Mouse (Mus musculus): ENCODE results near the gene Dgkh. TPM values are rescaled to one million over a fixed set of nuclear protein-coding genes. Genes with fewer than 3 reads are reported as not detected.

Gene Dgkh
- polyA plus RNA-seq, 1 experiment from 2014 or later: 2.8 TPM

DNA sequence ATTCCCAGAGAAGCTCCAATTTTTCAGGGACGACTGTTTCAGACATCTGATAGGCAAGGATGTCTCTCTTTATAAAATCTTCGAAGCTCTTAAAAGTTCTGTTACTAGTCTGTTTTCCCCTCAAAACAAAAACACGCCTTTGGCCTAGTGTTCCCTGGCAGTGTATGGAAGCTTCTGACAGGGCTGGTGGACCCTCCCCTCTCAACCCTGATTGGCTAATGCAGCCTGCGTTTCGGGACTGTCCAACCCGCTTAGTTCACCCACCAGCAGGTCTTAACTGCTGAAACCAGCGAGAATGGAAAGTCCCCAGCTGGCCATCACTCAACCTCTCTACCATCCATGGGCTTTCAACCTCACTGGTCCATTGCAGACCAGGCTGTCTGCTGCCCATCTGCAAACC lies 91.3 kb downstream of the Dgkh start:
- Histone ChIP-seq H3K9ac (ENCODE audit: low read length) (no peak overlapping the region), H3K27me3 (ENCODE audit: control insufficient read depth, insufficient read depth, low read length) (no peaks in the 10 kb centered on the region), H3K36me3 (ENCODE audit: control insufficient read depth, insufficient read depth, low read length) (no peaks in the 10 kb centered on the region), H3K4me1 (ENCODE audit: control insufficient read depth in 2 of 2, insufficient read depth in 2 of 2, low read length in 2 of 2) (peaks cover 2 to 4% of the 10 kb centered on the region in 2 experiments; a peak in 2 of 4 replicates), H3K4me2 (ENCODE audit: low read length) (no peak overlapping the region), H3K27ac (replicated peaks in 1 of 2; ENCODE audit: control insufficient read depth in 1 of 2, insufficient read depth in 1 of 2, low read depth in 2 of 2, low read length in 2 of 2) (no peak overlapping the region), H3K4me3 (ENCODE audit: control insufficient read depth in 1 of 2, insufficient read depth in 1 of 2, low read depth in 1 of 2, low read length in 2 of 2) (no peak overlapping the region), H3K9me3 (ENCODE audit: control insufficient read depth, low read length) (no peaks in the 10 kb centered on the region)
- no peak for ATAC-seq (ENCODE audit: insufficient number of reproducible peaks, insufficient read depth, low FRiP score, low read depth)
- WGBS: 44% methylated on average over 7 of the region's 7 CpGs

DNA sequence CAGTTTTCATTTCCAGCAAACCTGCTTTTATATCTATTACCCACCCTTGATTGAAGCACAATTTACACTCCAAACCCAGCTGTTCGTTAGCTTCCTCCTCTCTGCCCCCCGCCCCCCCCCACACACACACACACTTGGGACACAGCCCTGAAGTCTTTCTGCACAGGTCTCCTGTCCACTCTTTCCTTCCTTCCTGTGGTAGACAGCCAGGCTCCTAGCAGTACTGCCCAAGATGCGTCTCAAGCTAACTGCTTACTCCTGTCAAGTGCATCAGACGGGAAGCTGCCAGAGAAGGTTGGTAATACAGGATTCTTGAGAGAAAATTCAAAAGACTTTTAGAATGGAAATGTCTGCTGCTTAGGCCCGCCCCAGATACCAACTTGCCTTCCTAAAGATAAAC lies 92.9 kb downstream of the Dgkh start:
- no peaks in the 10 kb centered on the region for H3K36me3 ChIP-seq (ENCODE audit: control insufficient read depth, insufficient read depth, low read length)
- no peaks in the 10 kb centered on the region for H3K27me3 ChIP-seq (ENCODE audit: control insufficient read depth, insufficient read depth, low read length)
- no peaks in the 10 kb centered on the region for H3K9me3 ChIP-seq (ENCODE audit: control insufficient read depth, low read length)
- H3K4me3 ChIP-seq (ENCODE audit: control insufficient read depth in 1 of 2, insufficient read depth in 1 of 2, low read depth in 1 of 2, low read length in 2 of 2): no peak overlapping the region
- 72% methylated on average over 5 of the region's 5 CpGs for WGBS
- no peak overlapping the region for H3K27ac ChIP-seq (replicated peaks in 1 of 2; ENCODE audit: control insufficient read depth in 1 of 2, insufficient read depth in 1 of 2, low read depth in 2 of 2, low read length in 2 of 2)
- no peak overlapping the region for H3K9ac ChIP-seq (ENCODE audit: low read length)
- no peak for ATAC-seq (ENCODE audit: insufficient number of reproducible peaks, insufficient read depth, low FRiP score, low read depth)
- H3K4me1 ChIP-seq (ENCODE audit: control insufficient read depth in 2 of 2, insufficient read depth in 2 of 2, low read length in 2 of 2): peaks cover 2 to 4% of the 10 kb centered on the region in 2 experiments; a peak in 2 of 4 replicates
- H3K4me2 ChIP-seq (ENCODE audit: low read length): no peak overlapping the region

DNA sequence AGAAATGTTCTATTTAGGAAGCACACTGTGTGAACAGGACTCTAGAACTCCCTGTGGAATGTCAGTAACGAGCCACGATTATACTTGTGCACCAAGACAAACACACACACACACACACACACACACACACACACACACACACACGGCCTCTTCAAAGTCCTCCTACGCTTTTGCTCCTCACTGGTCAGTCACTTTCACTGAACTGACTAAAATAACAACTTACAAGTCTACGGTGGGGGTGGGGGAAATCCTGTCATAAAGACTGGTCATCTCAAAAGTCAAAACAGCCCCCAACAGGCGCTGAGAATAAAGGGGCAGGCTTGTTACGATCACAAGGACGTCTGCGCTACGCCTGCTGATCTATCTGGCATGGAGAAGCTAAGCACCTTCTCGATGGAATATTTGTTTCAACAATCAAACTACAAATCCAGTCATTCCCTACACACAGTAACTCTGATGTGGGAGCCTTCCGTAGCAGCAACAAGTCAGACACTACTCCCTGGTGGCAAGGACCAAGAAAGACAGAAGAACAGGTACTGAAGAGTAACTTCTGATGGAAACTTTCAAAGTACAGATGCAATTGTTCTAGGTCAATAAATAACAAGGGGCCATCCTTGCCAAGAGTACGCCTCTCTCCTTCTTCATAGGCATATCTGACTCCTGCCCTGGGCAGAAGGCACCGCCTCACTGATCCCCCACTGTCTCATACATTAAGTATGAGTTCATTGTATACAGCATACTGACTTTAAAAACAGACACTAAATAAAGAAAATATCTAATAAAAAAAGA lies 96.8 kb downstream of the Dgkh start:
- 74% methylated on average over 14 of the region's 14 CpGs for WGBS
- Histone ChIP-seq H3K4me1 (ENCODE audit: control insufficient read depth in 2 of 2, insufficient read depth in 2 of 2, low read length in 2 of 2) (peaks cover 0 to 4% of the 10 kb centered on the region in 2 experiments; a peak in 1 of 4 replicates), H3K27ac (replicated peaks in 1 of 2; ENCODE audit: control insufficient read depth in 1 of 2, insufficient read depth in 1 of 2, low read depth in 2 of 2, low read length in 2 of 2) (no peak overlapping the region), H3K4me3 (ENCODE audit: control insufficient read depth in 1 of 2, insufficient read depth in 1 of 2, low read depth in 1 of 2, low read length in 2 of 2) (no peak overlapping the region), H3K36me3 (ENCODE audit: control insufficient read depth, insufficient read depth, low read length) (no peaks in the 10 kb centered on the region), H3K9ac (ENCODE audit: low read length) (no peak overlapping the region), H3K4me2 (ENCODE audit: low read length) (no peak overlapping the region), H3K27me3 (ENCODE audit: control insufficient read depth, insufficient read depth, low read length) (no peaks in the 10 kb centered on the region), H3K9me3 (ENCODE audit: control insufficient read depth, low read length) (no peaks in the 10 kb centered on the region)
- ATAC-seq (ENCODE audit: insufficient number of reproducible peaks, insufficient read depth, low FRiP score, low read depth): no peak

DNA sequence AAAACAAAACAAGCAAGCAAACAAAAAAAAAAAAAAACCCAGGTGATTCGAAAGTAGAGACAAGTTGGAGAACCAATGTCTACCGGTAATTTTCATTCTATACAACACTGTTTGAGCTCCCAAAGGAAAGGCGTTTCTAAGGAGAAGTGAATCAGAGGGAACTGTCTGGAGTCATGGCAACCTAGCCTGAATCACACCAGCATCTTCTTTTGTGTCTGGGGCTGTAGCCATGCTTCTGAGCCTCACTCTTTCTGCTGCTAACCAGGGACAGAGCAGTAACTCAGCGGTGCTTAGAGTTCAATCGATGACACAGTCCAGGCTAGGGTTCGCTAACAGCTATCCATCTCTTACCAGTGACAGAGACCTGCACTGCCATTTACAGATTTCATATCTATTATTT lies 99.8 kb downstream of the Dgkh start:
- Histone ChIP-seq H3K27ac (replicated peaks in 1 of 2; ENCODE audit: control insufficient read depth in 1 of 2, insufficient read depth in 1 of 2, low read depth in 2 of 2, low read length in 2 of 2) (no peak overlapping the region), H3K4me1 (ENCODE audit: control insufficient read depth in 2 of 2, insufficient read depth in 2 of 2, low read length in 2 of 2) (peaks cover 0 to 2% of the 10 kb centered on the region in 2 experiments; a peak in 2 of 4 replicates), H3K4me3 (ENCODE audit: control insufficient read depth in 1 of 2, insufficient read depth in 1 of 2, low read depth in 1 of 2, low read length in 2 of 2) (no peak overlapping the region), H3K27me3 (ENCODE audit: control insufficient read depth, insufficient read depth, low read length) (no peaks in the 10 kb centered on the region), H3K4me2 (ENCODE audit: low read length) (no peak overlapping the region), H3K9ac (ENCODE audit: low read length) (no peak overlapping the region), H3K9me3 (ENCODE audit: control insufficient read depth, low read length) (no peaks in the 10 kb centered on the region), H3K36me3 (ENCODE audit: control insufficient read depth, insufficient read depth, low read length) (no peaks in the 10 kb centered on the region)
- no peak for ATAC-seq (ENCODE audit: insufficient number of reproducible peaks, insufficient read depth, low FRiP score, low read depth)
- WGBS: 88% methylated on average over 6 of the region's 6 CpGs

- Histone ChIP-seq H3K27ac (replicated peaks in 1 of 2; ENCODE audit: control insufficient read depth in 1 of 2, insufficient read depth in 1 of 2, low read depth in 2 of 2, low read length in 2 of 2) (no peak overlapping the region), H3K4me3 (ENCODE audit: control insufficient read depth in 1 of 2, insufficient read depth in 1 of 2, low read depth in 1 of 2, low read length in 2 of 2) (no peak overlapping the region), H3K27me3 (ENCODE audit: control insufficient read depth, insufficient read depth, low read length) (no peaks in the 10 kb centered on the region), H3K4me2 (ENCODE audit: low read length) (no peak overlapping the region), H3K9me3 (ENCODE audit: control insufficient read depth, low read length) (no peaks in the 10 kb centered on the region), H3K36me3 (ENCODE audit: control insufficient read depth, insufficient read depth, low read length) (no peaks in the 10 kb centered on the region), H3K9ac (ENCODE audit: low read length) (no peak overlapping the region), H3K4me1 (ENCODE audit: control insufficient read depth in 2 of 2, insufficient read depth in 2 of 2, low read length in 2 of 2) (peaks cover 0 to 2% of the 10 kb centered on the region in 2 experiments; a peak in 2 of 4 replicates)
- WGBS: 84% methylated on average over 4 of the region's 4 CpGs
- no peak for ATAC-seq (ENCODE audit: insufficient number of reproducible peaks, insufficient read depth, low FRiP score, low read depth)
These were observed 101.4 kb downstream of the Dgkh start for GRCm38 (mm10) chr14:78630923-78631875.

DNA sequence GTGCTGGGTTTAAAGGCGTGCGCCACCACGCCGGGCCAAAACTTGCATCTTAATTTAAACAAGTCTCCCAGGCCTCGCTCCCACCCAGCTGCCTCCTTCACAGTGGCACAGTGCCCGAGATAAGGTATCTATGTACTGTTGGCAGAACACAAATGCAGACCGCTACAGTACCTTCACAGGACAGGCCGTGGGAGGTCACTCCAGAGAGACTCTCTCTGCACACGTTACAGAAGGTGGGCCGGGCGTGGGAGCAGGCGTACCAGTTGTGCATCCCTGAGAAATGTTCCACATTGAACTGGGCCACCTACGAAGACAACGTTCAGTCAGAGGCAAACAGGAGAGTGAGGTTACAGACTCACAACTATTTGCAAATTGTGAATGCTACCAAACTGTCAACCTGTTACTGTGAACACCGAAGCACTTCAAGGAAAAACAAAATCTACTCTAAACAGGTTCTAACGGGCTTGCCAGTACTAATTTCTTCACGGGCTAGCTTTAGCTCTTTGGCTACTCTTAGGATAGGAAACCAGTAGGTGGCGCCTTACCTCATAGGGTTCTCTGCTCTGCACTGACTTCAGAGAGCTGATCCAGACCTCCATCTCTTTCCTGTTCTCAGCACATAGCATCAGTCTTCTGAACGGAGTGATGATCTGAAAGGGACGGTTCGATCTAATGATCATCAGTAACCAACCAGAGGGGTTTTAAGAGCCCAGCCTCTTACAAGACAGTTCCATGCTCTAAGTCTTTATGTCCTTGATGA lies 104.9 kb downstream of the Dgkh start:
- H3K4me2 ChIP-seq (ENCODE audit: low read length): no peak overlapping the region
- no peaks in the 10 kb centered on the region for H3K27me3 ChIP-seq (ENCODE audit: control insufficient read depth, insufficient read depth, low read length)
- H3K36me3 ChIP-seq (ENCODE audit: control insufficient read depth, insufficient read depth, low read length): peaks cover 7% of the 10 kb centered on the region; the same call in 1 of the 2 replicates
- ATAC-seq (ENCODE audit: insufficient number of reproducible peaks, insufficient read depth, low FRiP score, low read depth): no peak
- no peaks in the 10 kb centered on the region for H3K9me3 ChIP-seq (ENCODE audit: control insufficient read depth, low read length)
- 75% methylated on average over 21 of the region's 21 CpGs for WGBS
- no peak overlapping the region for H3K4me3 ChIP-seq (ENCODE audit: control insufficient read depth in 1 of 2, insufficient read depth in 1 of 2, low read depth in 1 of 2, low read length in 2 of 2)
- peaks cover 0 to 2% of the 10 kb centered on the region in 2 experiments; a peak in 2 of 4 replicates for H3K4me1 ChIP-seq (ENCODE audit: control insufficient read depth in 2 of 2, insufficient read depth in 2 of 2, low read length in 2 of 2)
- no peak overlapping the region for H3K27ac ChIP-seq (replicated peaks in 1 of 2; ENCODE audit: control insufficient read depth in 1 of 2, insufficient read depth in 1 of 2, low read depth in 2 of 2, low read length in 2 of 2)
- H3K9ac ChIP-seq (ENCODE audit: low read length): no peak overlapping the region

GRCm38 (mm10) chr14:78618883-78619295 lies 113.7 kb downstream of the Dgkh start:
- no peaks in the 10 kb centered on the region for H3K4me1 ChIP-seq (ENCODE audit: control insufficient read depth in 2 of 2, insufficient read depth in 2 of 2, low read length in 2 of 2)
- WGBS: 71% methylated on average over 9 of the region's 9 CpGs
- no peak overlapping the region for H3K4me3 ChIP-seq (ENCODE audit: control insufficient read depth in 1 of 2, insufficient read depth in 1 of 2, low read depth in 1 of 2, low read length in 2 of 2)
- ATAC-seq (ENCODE audit: insufficient number of reproducible peaks, insufficient read depth, low FRiP score, low read depth): no peak
- H3K27me3 ChIP-seq (ENCODE audit: control insufficient read depth, insufficient read depth, low read length): no peaks in the 10 kb centered on the region
- no peaks in the 10 kb centered on the region for H3K9me3 ChIP-seq (ENCODE audit: control insufficient read depth, low read length)
- no peak overlapping the region for H3K27ac ChIP-seq (replicated peaks in 1 of 2; ENCODE audit: control insufficient read depth in 1 of 2, insufficient read depth in 1 of 2, low read depth in 2 of 2, low read length in 2 of 2)
- no peak overlapping the region for H3K4me2 ChIP-seq (ENCODE audit: low read length)
- no peak overlapping the region for H3K9ac ChIP-seq (ENCODE audit: low read length)
- H3K36me3 ChIP-seq (ENCODE audit: control insufficient read depth, insufficient read depth, low read length): peaks cover 30% of the 10 kb centered on the region
